Mouse (Mus musculus): ENCODE results near the gene 4933427D14Rik. TPM values are rescaled to one million over a fixed set of nuclear protein-coding genes. Genes with fewer than 3 reads are reported as not detected.

Gene 4933427D14Rik
- 16.2 and 16.4 TPM in 2 replicates for polyA plus RNA-seq (2016; fragmentation: Nextera tagmentation; extraction: Ambion mirVana)

DNA sequence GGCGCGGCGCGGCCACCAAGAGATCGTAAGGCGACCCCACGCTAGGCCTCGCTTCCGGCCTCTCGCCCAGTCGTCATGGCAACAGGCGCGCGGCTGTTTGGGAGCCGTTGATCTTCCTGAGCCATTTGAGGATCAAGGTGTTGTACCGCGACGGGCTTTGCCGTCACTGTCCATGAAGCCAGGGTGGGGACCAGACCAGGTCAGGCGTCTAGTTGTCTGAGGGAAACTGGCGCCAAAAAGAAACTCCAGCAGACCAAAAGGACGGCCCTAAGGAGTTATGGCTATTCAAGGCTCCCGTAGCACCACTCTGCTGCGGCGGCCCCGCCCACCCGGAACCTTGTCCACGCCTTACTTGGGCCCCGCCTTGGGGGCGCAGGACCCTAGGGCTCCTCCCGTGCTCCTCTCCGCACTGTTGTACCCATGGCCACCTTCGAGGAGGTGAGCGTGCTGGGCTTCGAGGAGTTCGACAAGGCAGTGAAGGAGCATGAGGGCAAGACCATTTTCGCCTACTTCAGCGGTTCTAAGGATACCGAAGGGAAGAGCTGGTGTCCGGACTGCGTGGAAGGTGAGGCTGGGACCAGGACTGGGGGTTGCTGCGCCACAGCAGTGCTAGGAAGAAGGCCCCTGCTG, at the start of gene 4933427D14Rik, which contains the start of gene Txndc17:
Gene 4933427D14Rik, minus strand, starts transcription at position 256 of the 630 bp plus-strand sequence.
Gene Txndc17, plus strand, starts transcription at position 344 of the 630 bp plus-strand sequence.
- DNase-seq (ENCODE audit: extremely low spot score, low spot score) = peak; percentile 87
- H3K4me3 ChIP-seq = peak within 1 kb of the TSS; percentile 81
- peaks cover 37% of the 10 kb centered on the region for H3K4me1 ChIP-seq
- peaks cover 42% of the 10 kb centered on the region for H3K36me3 ChIP-seq (replicated peaks)
- no peaks in the 10 kb centered on the region for H3K27me3 ChIP-seq (ENCODE audit: poor library complexity, severe bottlenecking)
- under 1% methylated on average over 42 of the region's 42 CpGs for WGBS
- H3K27ac ChIP-seq = peak within 1 kb of the TSS; percentile 91
- no peaks in the 10 kb centered on the region for H3K9me3 ChIP-seq

GRCm38 (mm10) chr11:72256441-72256840, 49.2 kb upstream of the 4933427D14Rik start:
- Histone ChIP-seq H3K4me1 (0 out of 2 replicates have a peak, but pooled peaks cover 4% of the 10 kb centered on the region), H3K27ac (no peak overlapping the region), H3K36me3 (replicated peaks) (no peaks in the 10 kb centered on the region), H3K9me3 (no peaks in the 10 kb centered on the region), H3K27me3 (ENCODE audit: poor library complexity, severe bottlenecking) (no peaks in the 10 kb centered on the region), H3K4me3 (no peak overlapping the region)
- WGBS = 79% methylated on average over 2 of the region's 2 CpGs
- DNase-seq (ENCODE audit: extremely low spot score, low spot score) = no peak

DNA sequence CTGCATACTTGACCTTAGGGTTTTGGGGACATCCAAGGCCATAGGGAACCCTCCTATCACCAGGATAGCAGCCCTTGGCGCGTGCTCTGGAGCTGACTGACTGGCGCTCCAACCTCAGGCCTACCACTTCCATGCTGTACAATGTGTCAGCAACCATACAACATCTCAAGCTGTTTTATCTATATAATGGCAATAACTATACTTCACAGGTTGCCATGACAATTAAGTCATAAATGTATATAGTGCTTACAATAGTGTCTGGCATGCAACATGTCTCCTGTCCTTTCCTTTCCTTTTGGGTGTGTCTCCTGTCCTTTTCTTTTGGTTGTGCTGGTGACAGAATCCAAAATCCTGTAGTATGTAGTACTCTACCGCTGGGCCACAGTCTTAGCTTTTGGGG, 48.4 kb upstream of the 4933427D14Rik start:
- H3K27me3 ChIP-seq (ENCODE audit: poor library complexity, severe bottlenecking) = no peaks in the 10 kb centered on the region
- H3K27ac ChIP-seq = no peak overlapping the region
- DNase-seq (ENCODE audit: extremely low spot score, low spot score) = no peak
- no peaks in the 10 kb centered on the region for H3K36me3 ChIP-seq (replicated peaks)
- no peaks in the 10 kb centered on the region for H3K9me3 ChIP-seq
- H3K4me3 ChIP-seq = no peak overlapping the region
- 93% methylated on average over 4 of the region's 4 CpGs for WGBS
- H3K4me1 ChIP-seq = 0 out of 2 replicates have a peak, but pooled peaks cover 4% of the 10 kb centered on the region

- Histone ChIP-seq H3K36me3 (replicated peaks) (no peaks in the 10 kb centered on the region), H3K27me3 (ENCODE audit: poor library complexity, severe bottlenecking) (no peaks in the 10 kb centered on the region), H3K9me3 (no peaks in the 10 kb centered on the region), H3K4me3 (no peak overlapping the region), H3K4me1 (no peaks in the 10 kb centered on the region), H3K27ac (no peak overlapping the region)
- WGBS = 72% methylated on average over 8 of the region's 8 CpGs
- DNase-seq (ENCODE audit: extremely low spot score, low spot score) = no peak
Measured at GRCm38 (mm10) chr11:72245196-72245753, 38.0 kb upstream of the 4933427D14Rik start.

DNA sequence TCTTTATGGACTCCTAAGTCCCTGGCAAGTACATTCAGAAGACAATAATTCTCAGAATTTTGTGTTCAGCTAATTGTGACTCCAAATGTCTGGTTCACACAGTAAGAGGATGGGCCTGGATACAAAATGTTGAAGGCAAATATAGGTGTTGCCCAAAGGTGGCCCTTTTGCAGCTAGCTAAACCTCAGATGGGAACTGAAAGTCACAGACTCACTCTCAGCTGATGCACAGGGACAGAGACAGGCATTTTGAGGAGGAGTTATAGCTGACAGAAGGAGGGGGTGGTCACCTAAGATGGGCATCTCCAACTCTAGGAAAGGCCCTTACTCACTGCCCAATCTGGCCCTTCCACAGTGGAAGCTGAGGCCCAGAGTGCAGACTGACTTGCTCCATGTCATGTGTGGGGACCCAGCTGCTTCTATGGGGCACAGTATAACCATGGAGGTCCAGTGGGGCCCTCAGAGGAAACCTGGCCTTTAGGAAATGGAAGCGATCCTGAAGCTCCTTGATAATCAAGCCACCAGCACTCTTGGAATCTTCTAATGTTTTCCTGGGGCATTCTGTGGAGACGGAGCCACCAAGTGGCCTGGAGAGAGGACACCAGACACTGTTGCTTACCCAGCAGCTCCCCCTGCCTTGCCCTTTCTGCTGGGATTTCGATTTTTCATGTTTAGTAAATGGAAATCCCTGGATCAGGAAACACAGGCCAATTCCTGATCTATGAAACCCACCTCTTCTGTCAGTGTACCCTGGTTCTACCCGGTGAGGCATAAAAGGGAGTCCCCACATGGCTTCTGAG, 33.0 kb upstream of the 4933427D14Rik start:
- H3K36me3 ChIP-seq (replicated peaks) = no peaks in the 10 kb centered on the region
- 75% methylated on average over 4 of the region's 4 CpGs for WGBS
- H3K9me3 ChIP-seq = no peaks in the 10 kb centered on the region
- H3K4me3 ChIP-seq = no peak overlapping the region
- no peaks in the 10 kb centered on the region for H3K4me1 ChIP-seq
- no peaks in the 10 kb centered on the region for H3K27me3 ChIP-seq (ENCODE audit: poor library complexity, severe bottlenecking)
- DNase-seq (ENCODE audit: extremely low spot score, low spot score) = no peak
- H3K27ac ChIP-seq = no peak overlapping the region

- Histone ChIP-seq H3K36me3 (replicated peaks) (no peaks in the 10 kb centered on the region), H3K4me1 (no peaks in the 10 kb centered on the region), H3K27ac (no peak overlapping the region), H3K27me3 (ENCODE audit: poor library complexity, severe bottlenecking) (no peaks in the 10 kb centered on the region), H3K9me3 (no peaks in the 10 kb centered on the region), H3K4me3 (no peak overlapping the region)
- no peak for DNase-seq (ENCODE audit: extremely low spot score, low spot score)
- 84% methylated on average over 5 of the region's 5 CpGs for WGBS
Measured at GRCm38 (mm10) chr11:72234013-72234412, 26.8 kb upstream of the 4933427D14Rik start.

DNA sequence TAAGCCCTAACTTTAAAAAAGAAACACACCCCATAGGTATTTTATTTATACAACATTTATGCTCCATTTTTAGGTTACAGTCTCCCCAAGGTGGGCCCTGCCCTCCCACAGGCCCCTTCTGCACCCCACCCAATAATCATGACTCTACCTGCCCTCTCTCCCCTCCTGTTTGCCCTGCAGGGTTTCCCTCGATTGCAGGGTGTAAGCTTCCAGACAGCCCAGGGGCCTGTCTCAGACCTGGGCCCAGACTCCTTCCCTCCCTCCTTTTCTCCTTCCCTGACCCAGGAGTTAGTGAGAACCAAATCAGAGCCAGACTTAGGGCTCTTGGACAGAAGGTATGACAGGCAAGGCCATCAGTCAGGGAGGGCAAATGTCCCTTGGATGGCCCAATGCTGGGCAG, 25.7 kb upstream of the 4933427D14Rik start:
- no peaks in the 10 kb centered on the region for H3K9me3 ChIP-seq
- no peak overlapping the region for H3K4me3 ChIP-seq
- no peaks in the 10 kb centered on the region for H3K36me3 ChIP-seq (replicated peaks)
- H3K27ac ChIP-seq = no peak overlapping the region
- no peaks in the 10 kb centered on the region for H3K27me3 ChIP-seq (ENCODE audit: poor library complexity, severe bottlenecking)
- DNase-seq (ENCODE audit: extremely low spot score, low spot score) = no peak
- no peaks in the 10 kb centered on the region for H3K4me1 ChIP-seq
- WGBS = 70% methylated on average over 1 of the region's 1 CpGs

DNA sequence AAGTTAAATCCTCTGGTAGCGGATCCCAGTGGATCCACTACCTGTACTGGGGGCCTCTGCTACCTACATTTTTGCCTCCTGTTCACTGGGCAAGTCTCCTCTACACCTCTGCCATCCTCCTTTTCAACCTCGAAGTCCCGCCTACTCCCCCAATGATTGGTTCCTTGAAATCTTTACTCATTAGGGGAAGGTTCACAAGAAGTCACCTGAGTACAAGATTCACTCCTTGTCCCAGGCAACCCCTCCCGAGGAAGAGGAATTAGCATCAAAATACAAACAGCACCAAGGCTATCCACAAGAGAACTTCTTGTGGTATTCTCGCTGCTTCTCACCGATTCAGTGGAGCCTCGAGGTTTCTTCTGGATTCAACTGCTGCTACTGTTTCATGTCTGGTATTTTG, 24.8 kb upstream of the 4933427D14Rik start:
- no peak for DNase-seq (ENCODE audit: extremely low spot score, low spot score)
- H3K36me3 ChIP-seq (replicated peaks) = no peaks in the 10 kb centered on the region
- no peak overlapping the region for H3K27ac ChIP-seq
- WGBS = 93% methylated on average over 7 of the region's 7 CpGs
- H3K4me1 ChIP-seq = no peaks in the 10 kb centered on the region
- H3K9me3 ChIP-seq = no peaks in the 10 kb centered on the region
- H3K4me3 ChIP-seq = no peak overlapping the region
- no peaks in the 10 kb centered on the region for H3K27me3 ChIP-seq (ENCODE audit: poor library complexity, severe bottlenecking)

GRCm38 (mm10) chr11:72228513-72228912, 21.3 kb upstream of the 4933427D14Rik start:
- Histone ChIP-seq H3K9me3 (no peaks in the 10 kb centered on the region), H3K36me3 (replicated peaks) (no peaks in the 10 kb centered on the region), H3K27ac (no peak overlapping the region), H3K27me3 (ENCODE audit: poor library complexity, severe bottlenecking) (no peaks in the 10 kb centered on the region), H3K4me1 (peaks cover 10% of the 10 kb centered on the region), H3K4me3 (no peak overlapping the region)
- DNase-seq (ENCODE audit: extremely low spot score, low spot score) = no peak
- 96% methylated on average over 4 of the region's 4 CpGs for WGBS

GRCm38 (mm10) chr11:72226901-72227300, 19.6 kb upstream of the 4933427D14Rik start:
- Histone ChIP-seq H3K9me3 (no peaks in the 10 kb centered on the region), H3K27ac (0 out of 2 replicates have a peak overlapping the region, but pooled peaks have one; percentile 21), H3K4me3 (no peak overlapping the region), H3K27me3 (ENCODE audit: poor library complexity, severe bottlenecking) (no peaks in the 10 kb centered on the region), H3K36me3 (replicated peaks) (no peaks in the 10 kb centered on the region), H3K4me1 (peaks cover 10% of the 10 kb centered on the region)
- WGBS = 85% methylated on average over 6 of the region's 6 CpGs
- no peak for DNase-seq (ENCODE audit: extremely low spot score, low spot score)

GRCm38 (mm10) chr11:72226020-72226791, 18.9 kb upstream of the 4933427D14Rik start:
- no peaks in the 10 kb centered on the region for H3K9me3 ChIP-seq
- H3K36me3 ChIP-seq (replicated peaks) = no peaks in the 10 kb centered on the region
- WGBS = 55% methylated on average over 10 of the region's 10 CpGs
- peaks cover 10% of the 10 kb centered on the region for H3K4me1 ChIP-seq
- no peak overlapping the region for H3K27ac ChIP-seq
- no peaks in the 10 kb centered on the region for H3K27me3 ChIP-seq (ENCODE audit: poor library complexity, severe bottlenecking)
- no peak overlapping the region for H3K4me3 ChIP-seq
- no peak for DNase-seq (ENCODE audit: extremely low spot score, low spot score)

DNA sequence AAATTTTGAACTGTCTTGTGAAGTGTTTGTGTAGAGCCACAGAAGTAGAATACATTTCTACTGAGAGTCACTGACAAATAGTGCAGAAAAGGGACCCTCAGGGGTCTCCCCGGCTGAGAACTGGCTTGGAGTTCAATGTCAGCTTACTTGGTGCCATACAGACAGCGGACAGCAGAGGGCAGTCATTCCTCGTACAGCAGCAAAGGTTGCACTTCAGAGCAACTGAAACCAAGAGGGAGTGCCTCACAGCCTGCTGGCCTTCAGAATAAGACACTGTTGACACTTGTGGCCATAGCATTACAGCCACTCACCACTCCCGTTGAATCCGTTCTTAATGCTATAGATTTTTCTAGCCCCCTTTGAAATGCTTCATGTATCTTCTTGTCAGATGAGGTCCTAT, 17.6 kb upstream of the 4933427D14Rik start:
- H3K4me3 ChIP-seq = no peak overlapping the region
- DNase-seq (ENCODE audit: extremely low spot score, low spot score) = peak; percentile 70
- 25% methylated on average over 5 of the region's 5 CpGs for WGBS
- no peak overlapping the region for H3K27ac ChIP-seq
- H3K4me1 ChIP-seq = peaks cover 10% of the 10 kb centered on the region
- H3K9me3 ChIP-seq = no peaks in the 10 kb centered on the region
- H3K27me3 ChIP-seq (ENCODE audit: poor library complexity, severe bottlenecking) = no peaks in the 10 kb centered on the region
- no peaks in the 10 kb centered on the region for H3K36me3 ChIP-seq (replicated peaks)
